Mouse (Mus musculus) layer of hippocampus, postnatal 10 days (tissue): ENCODE measurements around the gene Rad9a. TPM values are rescaled to one million over a fixed set of nuclear protein-coding genes. Genes with fewer than 3 reads are reported as not detected.
"Not testable (repeated sequence)": the region's sequence is repeated elsewhere in the genome, so short reads cannot be mapped to it uniquely, and the experiment has no call there.

Source experiments
- DNase-seq, 2 experiments: peaks; one replicate each; pipeline ENCODE4 v3.0.0; 2021; ENCODE audit warnings: low spot score in 2 of 2
- long read RNA-seq: library from polyadenylated mRNA; stranded (forward); transcript quantifications from one replicate; pipeline ENCODE4 v2.0.0, GENCODE M21; 2023
- total RNA-seq, 2 experiments: library from RNA; stranded (reverse); gene quantifications; 2 replicates each; pipeline ENCODE4 v1.2.3; 2021

The Rad9a gene
- 1 to 10 TPM; 8.0 to 8.9 TPM for total RNA-seq
- long read RNA-seq, partial matches to known transcripts = 1 of 6 reads
- long read RNA-seq, other reads (novel, unspliced or antisense) = 0 of 6 reads

DNA sequence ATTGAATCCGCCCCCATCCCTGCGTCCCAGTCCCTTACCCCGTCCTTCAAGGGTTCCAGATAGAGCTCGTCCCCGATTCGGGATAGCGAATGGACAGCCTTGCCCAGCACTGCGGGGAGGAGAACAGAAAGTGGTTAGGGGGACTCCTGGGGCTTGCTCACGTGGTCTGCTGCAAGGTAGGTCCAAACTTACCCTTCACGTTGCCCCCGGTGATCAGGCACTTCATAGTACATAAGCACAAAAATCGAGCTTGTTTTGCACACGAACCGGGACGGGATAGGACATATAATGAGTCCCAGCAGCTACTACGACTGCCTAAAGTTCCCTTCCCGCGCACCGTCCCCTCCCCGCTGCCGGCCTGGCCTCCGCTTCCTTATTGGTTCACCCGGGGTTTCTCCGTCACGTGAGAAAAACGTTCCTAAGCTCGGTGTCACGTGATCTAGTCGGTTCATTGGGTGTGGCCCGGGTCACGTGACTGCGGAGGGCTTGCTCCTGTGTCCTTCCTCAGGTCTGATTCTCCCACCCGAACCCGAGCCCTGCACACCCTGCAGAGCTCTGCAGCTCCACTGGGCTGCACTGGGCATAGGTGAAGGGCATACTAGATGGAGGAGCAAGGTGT, at the start of gene Rad9a:
Rad9a (minus strand) TSS at position 372 of the 619 bp plus-strand sequence.
- DNase-seq = peak; percentile 91 to 94

DNA sequence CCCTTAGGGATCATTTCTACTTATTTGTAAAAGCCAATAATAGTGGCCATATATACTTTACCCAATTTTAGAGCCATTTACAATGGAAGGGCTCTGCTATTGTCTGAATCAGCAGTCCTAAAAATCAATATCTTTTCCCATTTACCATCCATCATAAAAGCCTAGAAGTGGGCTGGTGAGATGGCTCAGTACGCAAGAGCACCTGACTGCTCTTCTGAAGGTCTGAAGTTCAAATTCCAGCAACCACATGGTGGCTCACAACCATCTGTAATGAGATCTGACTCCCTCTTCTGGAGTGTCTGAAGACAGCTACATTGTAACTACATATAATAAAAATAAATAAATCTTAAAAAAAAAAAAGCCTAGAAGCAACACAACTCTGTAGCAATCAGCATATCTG, 47.2 kb upstream of the Rad9a start:
- not testable (repeated sequence) for DNase-seq

DNA sequence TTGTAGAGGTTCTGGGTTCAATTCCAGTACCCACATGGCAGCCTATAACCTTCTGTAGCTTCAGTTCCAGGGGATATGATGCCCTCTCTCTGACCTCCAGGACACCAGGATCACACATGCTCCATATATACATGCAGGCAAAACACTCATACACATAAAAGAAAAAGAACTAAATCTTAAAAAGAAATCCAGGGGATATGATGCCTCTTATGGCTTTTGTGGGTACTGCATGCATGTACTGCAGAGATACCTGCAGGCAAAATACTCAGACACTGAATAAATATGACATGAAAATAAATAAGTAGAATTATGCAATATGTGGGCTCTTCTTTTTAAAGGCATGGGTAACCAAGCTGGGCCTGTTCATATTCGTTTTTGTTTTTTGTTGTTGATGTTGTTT, 45.5 kb upstream of the Rad9a start:
- no peak for DNase-seq

DNA sequence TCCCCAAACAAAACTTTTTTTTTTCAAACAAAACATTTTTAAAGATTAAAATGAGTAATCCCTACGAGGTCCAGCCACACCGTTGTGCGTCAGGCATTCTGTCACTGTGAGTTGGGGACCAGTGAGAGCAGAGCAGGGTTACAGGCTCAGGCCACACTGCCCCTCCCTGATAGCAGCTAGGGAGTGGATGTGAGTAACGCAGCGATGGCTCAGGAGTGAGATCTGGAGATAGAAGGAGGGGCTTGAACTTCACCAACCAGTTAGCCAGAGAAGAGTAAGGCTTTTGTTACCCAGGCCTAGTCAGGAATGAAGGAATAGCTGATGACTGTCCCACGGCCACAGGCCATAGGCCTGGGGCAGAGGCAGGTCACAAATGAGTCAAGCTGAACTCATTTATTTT, 43.3 kb upstream of the Rad9a start:
- DNase-seq = no peak

DNA sequence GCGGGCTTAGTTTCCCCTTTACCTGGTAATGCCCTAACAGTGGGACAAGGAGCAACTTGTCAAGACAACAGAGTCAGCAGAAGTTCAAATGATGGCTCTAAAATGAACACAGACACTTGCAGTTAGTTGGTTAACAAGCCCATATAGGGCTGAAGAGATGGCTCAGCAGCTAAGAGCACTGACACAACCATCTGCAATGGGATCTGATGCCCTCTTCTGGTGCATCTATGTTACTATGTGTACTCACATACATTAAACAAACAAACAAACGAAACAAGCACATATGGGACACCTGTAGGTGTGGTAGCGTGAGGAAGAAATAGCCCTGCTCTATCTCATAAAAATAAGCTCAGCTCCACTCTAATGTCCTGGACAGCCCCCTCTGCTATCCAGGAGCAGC, 41.0 kb upstream of the Rad9a start:
- DNase-seq = no peak

DNA sequence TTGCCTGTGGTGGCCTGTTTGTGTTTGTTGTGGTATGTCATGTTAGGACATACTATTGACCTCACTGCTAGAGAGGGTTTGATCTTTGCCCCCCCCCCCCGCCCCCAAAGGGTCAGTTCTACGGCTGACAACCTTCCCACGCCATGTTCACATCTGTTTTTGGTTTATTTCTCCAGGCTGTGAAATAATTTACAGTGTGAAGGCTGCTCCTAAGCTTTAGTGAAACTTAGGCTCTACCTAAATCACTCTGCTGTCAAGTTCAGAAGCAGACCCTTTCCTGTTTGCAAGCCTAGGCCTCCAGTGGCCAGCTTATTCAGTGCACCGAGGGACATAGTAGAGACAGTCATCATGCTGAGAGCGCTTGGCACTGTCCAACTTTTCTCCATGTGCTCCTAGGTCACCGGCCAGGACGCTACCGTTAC, 38.8 kb upstream of the Rad9a start:
- DNase-seq = no peak

DNA sequence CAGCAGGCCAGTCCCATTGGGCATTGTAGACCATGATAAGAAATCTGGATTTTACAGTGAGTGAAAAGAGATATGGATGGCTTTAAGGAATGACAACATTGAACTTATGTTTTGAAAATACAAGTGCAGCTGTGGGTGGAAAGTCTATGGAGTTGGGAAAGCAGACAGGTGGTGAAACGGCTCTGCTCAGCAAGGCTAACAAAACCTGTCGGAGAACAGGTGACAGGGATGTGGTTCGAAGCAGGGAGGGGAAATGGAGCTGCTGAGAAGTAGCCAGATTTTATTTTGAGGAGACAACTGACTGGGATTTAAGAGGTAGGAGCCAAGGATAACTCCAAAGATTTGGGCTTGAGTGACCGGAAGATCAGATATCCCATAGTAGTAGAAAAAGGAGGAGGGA, 33.1 kb upstream of the Rad9a start:
- no peak for DNase-seq

DNA sequence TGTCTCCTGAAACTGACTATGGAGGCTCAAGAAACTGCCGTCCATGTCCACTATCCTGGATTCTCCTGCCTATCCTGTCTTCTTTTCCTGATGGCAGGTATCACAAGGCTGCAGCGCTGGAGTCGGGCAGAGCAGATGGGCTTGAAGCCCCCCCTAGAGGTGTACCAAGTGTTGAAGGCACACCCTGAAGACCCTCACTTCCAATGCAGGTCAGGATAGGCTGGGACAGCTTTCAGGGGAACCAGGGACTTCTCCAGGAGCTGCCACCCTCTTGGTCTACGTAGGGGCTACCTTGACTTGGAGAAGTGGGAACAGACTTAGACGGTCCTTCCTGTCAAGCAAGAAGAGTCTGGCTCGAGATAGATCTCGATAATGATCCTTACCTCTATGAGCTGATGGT, 31.2 kb upstream of the Rad9a start:
- no peak for DNase-seq

DNA sequence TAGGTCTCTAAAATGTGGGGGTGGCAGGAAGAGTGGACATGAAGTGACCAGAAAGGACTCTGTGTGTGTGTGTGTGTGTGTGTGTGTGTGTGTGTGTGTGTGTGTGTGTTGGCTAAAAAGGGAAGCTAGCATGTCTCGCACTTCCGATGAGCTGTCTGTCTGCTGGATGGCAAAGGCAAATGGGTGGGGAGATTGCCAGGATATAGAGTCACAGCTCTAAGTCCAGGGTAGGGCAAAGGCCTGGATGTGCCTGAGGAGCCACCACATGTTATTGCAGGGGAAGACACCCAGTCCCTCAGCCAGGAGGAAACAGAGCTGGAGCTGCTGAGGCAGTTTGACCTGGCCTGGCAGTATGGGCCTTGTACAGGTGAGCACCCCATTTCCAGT, 30.7 kb upstream of the Rad9a start:
- peak in 1 of 2 experiments; percentile 28 for DNase-seq

DNA sequence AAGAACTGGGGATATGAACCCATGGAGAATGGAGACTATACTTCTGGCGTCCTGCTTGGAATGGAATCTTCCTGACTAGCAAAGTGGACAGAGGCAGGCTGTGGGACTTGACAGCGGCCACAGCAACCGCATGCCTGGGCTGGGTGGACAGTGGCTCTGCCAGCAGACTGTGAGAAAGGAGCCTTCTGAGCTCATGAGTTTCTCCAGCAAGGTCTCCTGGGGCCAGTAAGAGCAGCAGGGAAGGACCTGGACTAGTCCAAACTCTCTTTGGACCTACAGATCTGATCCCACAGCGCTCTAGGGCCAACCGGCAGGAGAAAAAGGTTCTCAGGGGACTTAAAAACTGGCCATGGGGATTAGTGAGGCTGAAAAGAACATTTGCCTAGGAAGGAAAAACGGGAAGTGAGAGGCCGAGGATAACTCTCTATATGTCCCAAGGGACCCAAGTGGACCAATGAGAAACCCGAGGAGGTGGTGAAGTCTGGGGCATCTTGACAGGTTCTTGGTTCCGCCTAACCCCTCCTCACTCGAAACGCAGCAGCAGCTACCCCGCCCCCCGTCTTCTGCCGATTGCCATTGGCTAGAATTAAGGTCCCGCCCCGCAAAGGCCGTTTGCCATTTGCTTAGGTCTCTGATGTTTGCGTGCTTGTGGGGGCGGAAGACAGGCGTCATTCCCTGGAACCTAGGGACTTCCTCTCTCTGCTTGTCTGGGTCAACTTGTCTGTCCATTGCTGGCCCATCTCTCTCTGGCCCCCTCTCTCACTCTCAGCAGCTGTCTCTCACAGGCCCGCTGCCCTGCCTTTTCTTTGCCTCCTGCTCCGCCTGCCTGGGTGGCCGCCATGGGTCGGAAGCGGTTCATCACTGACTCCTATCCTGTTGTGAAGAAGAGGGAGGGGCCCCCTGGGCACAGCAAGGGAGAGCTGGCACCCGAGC, 30.1 kb upstream of the Rad9a start, which contains the start of gene Pold4:
Pold4 (plus strand) TSS at position 647 of the 933 bp plus-strand sequence.
- DNase-seq = peak; percentile 95 to 96

DNA sequence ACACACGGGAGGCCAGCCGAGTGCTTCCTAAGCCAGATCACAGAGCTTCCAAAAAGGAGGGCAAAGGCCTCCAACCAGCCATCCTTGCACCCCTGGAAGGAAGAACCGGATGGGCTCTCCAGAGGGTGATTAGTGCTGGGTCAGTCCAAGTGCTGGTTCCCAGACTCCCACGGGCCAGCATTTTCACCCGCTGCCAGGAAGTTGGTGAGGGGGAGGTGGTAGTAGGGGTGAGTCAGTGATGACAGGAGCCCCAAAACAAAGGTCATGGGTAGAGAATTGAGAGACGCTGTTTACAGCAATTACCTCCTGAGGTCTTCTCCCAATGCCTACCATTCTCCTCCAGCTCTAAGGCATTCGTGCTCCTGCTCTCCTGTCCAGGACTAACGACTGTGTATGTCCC, 29.0 kb upstream of the Rad9a start:
- no peak for DNase-seq

DNA sequence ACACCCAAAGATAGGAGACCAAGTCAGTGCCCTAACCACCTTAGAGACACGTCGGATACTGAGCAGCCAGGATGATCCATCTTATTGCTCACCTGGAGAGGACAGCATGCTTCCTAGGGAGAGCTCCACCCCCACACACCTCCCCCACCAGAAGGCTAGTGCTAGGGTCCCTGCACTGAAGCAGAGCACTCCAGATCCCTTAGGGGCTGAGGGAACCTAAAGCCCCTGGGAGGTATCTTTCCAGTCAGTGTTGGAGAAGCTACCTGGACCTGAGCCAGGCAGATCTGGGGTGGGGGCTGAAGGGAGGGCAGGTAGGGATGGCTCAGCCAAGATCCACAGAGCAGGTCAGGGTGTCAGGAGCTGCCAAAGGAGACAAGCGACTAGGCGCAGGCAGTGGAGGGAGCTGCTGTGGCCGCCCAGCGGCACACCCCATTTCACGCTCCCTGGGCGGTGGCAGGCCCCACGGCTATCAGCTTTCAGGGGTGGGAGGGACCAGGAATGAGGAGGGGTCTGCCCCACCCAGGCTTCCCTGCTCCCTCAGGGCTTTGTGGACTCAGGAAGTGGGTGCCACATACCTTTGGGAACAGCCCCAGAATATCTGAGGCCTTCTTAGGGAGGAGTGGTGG, 28.1 kb upstream of the Rad9a start:
- no peak for DNase-seq

DNA sequence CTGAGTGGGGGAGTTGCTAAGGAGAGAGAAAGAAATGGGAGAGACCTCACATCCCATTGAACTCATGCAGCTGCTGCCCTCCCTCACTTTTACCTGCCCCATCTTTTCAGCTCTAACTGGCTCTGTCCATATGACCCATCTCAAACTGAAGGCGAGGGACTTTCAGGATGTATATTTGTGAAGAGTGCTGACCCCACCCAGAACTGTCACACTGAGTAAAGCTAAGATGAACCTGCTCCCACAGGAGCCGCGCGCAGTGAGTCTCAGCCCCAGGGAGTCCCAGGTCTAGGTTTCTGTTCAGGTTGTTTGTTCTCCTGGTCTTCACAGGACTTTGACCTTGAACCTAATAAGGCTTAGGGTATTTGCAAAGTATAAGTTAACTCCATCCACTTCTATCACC, 27.4 kb upstream of the Rad9a start:
- DNase-seq = no peak

DNA sequence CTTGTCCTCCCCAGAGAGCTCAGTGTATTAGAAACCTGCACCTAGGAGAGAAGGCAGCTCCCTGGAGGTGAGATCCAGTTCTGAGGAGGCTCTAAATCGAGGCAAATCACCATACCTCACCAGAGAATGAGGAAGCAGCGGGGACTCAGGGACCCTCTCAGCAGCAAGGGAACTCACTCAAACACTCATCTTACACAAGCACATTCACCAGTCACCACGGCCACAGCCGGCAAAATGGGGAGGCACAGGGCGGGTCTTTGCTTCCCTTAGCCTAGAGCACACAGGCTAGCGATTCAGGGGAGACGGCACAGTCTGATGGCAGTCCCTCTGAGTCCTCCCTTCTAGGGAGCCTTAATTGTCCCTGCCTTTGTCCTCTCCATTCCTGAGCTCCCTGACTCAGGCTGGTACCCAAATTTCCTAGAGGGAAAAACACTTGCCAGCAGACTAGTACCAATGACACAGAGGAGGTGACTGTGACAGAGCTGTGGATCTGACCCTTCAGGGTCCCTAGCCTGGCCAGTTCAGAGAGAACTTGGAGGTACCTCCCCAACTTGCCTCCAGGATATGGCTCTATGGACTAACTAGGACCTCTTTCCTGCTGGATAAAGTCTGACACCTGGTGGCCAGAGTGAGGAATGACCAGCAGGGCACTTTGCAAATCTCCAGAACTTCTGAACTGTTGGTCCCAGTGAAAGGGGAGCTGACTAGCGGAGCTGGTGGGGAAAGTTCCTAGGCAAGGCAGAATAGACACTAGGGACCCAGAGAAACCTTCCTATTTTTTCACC, 26.6 kb upstream of the Rad9a start:
- peak; percentile 79 for DNase-seq

DNA sequence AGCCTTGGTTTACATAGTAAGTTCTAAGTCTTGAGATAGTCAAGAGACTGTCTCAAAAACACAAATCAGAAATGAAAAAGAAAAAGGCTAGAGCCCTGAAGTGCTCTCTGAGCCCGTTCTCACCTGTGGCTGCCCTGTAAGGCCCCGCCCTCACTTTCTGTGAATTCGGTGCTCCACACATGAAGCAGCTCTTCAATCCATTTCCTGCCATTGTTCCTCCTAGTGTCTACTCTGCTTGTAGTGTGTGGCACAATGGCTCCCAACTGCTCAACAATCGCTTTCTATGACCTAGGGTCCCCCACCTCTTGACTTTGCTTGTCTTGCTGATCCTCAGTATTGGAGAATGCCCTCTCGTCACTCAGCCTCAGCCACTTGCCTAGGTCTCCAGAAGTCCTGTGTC, 26.0 kb upstream of the Rad9a start:
- no peak for DNase-seq

DNA sequence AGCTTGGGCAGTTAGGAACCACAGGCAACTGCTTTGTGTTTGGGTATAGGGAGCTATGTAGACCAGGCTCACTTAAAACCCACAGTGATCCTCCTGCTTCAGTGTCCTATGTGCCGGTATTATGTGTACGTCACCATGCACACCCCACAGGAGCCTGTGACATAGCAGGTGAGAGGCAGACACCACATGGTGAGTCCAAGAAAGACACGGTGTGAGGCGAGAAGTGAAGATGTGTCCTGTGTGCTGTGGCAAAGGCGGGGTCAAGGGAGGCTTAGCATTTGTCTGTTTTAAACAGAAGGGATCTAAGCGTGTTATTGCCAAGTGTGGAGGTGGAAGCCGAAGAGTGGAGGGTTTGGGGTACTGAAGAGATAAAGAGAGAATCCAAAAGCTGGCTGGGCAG, 25.3 kb upstream of the Rad9a start:
- DNase-seq = no peak

DNA sequence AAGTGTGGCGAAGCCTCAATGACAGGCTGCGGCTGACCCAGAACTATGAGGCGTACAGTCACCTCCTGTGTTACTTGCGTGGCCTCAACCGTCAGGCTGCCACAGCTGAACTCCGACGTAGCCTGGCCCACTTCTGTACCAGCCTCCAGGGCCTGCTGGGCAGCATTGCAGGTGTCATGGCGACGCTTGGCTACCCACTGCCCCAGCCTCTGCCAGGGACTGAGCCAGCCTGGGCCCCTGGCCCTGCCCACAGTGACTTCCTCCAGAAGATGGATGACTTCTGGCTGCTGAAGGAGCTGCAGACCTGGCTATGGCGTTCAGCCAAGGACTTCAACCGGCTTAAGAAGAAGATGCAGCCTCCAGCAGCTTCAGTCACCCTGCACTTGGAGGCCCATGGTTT, 20.7 kb upstream of the Rad9a start:
- DNase-seq = no peak

DNA sequence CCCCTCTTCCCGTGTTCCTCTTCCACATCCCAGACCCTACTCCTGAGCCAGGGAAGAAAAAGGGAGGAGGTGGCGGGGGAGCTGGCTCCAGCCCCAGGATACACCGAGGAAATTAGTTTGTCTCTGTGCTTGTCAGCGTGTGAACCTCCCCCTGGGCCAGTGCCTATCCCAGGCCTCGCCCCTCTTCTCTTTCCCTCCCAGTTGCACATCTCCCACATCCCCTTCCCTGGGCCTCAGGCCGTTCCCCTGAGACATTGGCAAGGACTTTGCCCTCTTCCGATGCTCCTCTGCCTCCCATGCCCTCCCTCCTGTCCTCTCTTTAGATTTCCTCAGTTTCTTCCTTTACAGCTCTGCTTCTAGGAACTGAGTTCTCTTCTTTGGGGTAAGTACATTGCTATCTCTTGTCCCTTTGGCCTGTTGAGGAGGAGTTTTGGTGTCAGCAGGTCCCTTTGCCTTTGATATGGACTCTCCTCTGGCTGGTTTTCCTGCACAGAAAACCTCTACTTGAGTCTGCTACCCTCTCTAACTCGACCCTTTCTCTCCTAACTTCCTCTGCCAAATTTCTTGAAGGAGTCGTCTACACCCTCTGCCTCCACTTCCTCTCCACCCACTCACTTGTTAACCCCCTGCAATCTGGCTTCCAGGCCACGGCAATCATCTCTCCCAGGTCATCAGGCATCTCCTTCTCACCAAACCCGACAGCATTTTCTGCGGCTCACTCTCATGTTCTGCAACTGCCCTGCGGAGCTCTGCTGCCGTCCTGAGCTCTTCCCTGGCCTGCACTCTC, 19.7 kb upstream of the Rad9a start:
- no peak for DNase-seq

DNA sequence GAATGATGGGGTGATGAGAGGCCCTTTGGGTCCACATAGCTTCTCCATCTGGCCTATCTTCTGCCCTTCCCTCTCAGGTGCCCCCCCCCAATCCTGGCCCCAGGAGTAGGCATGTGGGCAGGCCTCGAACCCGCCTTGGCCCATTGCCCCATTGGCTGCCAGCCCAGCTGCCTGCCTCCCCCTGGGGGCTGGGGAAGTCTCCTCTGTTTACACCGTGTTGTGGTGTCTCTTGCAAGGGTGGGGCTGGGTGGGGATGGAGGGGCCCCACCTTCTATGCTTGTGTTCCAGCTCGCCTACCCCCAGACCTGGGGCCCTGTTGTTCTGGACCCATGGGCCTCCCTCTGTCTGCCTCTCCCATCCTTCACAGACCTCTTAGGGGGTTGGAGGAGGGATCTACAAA, 19.0 kb upstream of the Rad9a start:
- no peak for DNase-seq

DNA sequence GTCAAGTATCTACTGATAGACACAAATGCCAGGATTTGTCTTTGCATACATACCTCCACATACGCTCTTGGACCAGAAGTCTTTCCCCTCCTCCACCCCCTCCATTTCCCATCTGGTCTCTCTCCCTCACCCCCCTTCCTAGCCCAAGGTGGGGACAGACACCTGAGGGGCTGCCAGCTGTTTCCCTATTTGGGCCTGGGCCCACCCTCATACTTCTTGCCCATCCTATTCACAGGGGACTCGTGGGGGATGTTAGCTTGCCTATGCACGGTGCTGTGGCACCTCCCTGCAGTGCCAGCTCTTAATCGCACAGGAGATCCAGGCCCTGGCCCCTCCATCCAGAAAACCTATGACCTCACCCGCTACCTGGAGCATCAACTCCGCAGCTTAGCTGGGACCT, 18.5 kb upstream of the Rad9a start:
- no peak for DNase-seq
